Mouse (Mus musculus) erythroid progenitor cell, adult 5-6 weeks (primary cell): ENCODE measurements around the gene Patj. TPM values are rescaled to one million over a fixed set of nuclear protein-coding genes. Genes with fewer than 3 reads are reported as not detected.

Source experiments
- ATAC-seq: replicated peaks from 2 replicates; pipeline ENCODE4 v1.8.0; 2016; ENCODE audit warnings: moderate number of reproducible peaks, mild to moderate bottlenecking, moderate TSS enrichment, inconsistent platforms; ENCODE audit not compliant: poor library complexity, low FRiP score, severe bottlenecking
- total RNA-seq, 2 experiments: library from RNA; stranded (forward) in 1 of 2; stranded (reverse) in 1 of 2; fragments of 150-400 nt in 1 of 2; fragments of 186-747, 209-891 nt in 1 of 2; gene quantifications; 2 replicates each; pipeline versions ENCODE4 v1.2.3 to v1.2.4; 2015 to 2017; ENCODE audit warnings: low replicate concordance in 2 of 2

The Patj gene
- total RNA-seq, 2 experiments from 2014 or later: 4.2 TPM; not detected in 1

DNA sequence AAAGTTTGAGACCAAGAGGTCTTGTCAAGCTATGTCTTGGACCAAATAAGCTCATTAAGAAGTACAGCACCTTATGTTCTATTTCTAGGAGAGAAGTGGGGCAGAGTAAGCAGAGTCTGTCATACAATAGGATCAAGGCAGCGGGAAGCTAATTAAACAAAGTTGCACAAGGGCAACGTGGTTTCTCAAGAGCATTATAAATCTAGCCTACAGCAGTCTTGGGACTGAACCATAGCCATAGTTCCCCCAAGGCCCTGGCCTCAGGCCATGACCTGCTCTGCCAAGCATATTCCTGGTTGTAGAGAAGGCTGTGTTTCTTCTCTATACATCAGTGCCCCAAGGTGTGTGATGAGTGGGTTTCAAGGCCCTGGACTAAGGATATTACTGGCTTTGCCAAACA is 105.3 kb downstream of the Patj start:
- no peak for ATAC-seq

GRCm38 (mm10) chr4:98504743-98505142 is 109.2 kb downstream of the Patj start:
- no peak for ATAC-seq

- ATAC-seq: no peak
These were observed 113.1 kb downstream of the Patj start for GRCm38 (mm10) chr4:98508471-98509271.

GRCm38 (mm10) chr4:98509939-98510338 is 114.4 kb downstream of the Patj start:
- ATAC-seq: no peak

GRCm38 (mm10) chr4:98511296-98511695 is 115.7 kb downstream of the Patj start:
- ATAC-seq: 0 out of 2 replicates have a peak, but pooled peaks have one; percentile 19

- no peak for ATAC-seq
These were observed 116.6 kb downstream of the Patj start for GRCm38 (mm10) chr4:98511964-98512743.

GRCm38 (mm10) chr4:98520492-98520891 is 124.9 kb downstream of the Patj start:
- no peak for ATAC-seq

DNA sequence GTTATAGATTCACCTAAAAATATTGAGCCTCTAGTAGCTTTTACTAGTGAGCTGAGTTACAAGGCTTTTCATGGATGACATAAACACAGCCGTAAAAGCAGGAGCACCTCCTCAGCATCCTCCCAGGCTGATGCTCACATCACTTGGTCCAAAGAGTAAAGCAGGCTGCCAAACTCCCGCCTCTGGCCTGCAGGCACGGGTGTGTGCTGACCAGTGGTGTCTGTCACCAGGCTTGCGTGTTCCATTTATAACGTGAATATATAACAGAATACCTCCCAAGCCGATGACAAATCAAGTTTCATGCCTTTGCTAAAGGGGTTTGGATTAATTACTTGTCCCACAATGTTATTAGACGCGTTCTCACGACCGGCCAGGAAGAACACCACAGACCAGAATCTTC is 128.9 kb downstream of the Patj start:
- no peak for ATAC-seq

DNA sequence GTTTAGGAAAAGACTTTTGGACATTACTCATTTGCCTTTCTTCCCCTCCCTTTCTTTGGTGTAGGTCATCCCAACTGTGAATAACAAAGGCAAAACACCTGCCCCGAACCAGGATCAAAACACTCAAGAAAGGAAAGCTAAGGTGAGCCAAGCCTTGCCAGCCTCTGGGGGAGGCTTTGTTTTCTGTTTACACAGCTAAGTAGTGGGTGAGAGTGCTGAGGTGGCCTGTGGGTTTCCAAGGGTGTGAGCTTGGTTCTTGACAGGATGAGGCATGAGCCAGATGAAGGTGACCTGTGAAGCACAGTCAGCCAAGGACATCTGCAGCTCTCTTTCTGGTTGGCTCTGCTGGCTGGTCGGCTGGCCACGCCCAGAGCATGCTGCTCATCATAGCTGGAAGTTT is 139.9 kb downstream of the Patj start:
- no peak for ATAC-seq

GRCm38 (mm10) chr4:98541591-98541990 is 146.0 kb downstream of the Patj start:
- ATAC-seq: no peak

DNA sequence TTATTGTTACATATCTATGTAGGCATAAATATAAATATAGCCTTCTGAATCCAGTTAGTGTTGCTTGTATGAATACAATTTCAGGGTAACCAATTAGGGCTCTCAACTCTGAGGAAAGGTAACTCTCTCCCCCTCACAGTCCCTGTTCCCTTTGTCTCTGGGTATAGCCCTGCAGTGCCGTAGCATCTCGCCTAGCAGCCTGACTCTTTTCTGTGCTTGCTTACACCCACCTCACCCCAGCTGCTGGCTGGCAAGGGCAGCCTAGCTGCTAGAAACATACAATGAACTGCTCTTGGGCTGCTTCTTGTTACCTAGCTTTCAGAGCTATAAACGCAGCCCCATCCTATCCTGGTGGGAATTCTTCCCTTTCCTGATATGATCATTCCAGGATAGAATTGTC is 147.4 kb downstream of the Patj start:
- no peak for ATAC-seq

DNA sequence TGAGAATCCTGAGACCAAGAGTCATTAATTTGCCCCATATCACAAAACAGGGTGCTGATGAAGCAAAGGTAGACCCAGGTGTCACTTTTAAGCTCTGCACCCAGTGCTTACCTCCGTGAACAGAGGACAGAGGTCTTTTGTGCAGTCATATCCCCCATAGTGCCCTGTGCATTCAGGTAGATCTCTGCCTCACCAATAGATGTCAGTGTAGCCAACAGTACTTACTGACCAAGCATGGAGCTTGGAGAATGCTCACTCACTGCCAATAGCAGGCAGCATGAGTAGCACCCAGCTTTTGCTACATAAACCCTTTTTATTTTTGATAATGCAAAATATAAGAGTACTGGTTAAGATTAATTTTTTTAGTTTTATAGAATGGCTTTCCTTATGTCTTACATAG is 149.8 kb downstream of the Patj start:
- ATAC-seq: no peak

- no peak for ATAC-seq
These were observed 151.0 kb downstream of the Patj start for GRCm38 (mm10) chr4:98546456-98547176.

DNA sequence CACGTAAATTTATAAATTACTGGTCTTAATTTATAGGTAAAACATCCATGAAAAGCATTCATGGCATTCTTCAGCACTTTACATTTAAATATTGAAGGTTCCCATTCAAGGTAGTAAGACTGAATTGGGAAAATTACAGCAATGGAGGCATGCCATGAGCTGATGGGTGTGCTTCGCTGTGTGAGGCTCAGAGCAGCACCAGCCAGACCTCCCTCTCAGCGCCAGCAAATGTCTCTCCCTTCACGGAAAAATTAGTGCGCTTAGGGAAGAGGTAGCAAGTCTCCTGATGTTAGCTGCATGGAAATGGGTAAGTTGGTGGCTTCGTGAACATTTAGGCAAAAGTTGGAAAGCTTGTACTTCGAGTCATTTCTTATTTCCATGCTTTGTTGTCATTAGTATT is 153.9 kb downstream of the Patj start:
- no peak for ATAC-seq

- ATAC-seq: no peak
These were observed 154.5 kb downstream of the Patj start for GRCm38 (mm10) chr4:98550116-98550515.

DNA sequence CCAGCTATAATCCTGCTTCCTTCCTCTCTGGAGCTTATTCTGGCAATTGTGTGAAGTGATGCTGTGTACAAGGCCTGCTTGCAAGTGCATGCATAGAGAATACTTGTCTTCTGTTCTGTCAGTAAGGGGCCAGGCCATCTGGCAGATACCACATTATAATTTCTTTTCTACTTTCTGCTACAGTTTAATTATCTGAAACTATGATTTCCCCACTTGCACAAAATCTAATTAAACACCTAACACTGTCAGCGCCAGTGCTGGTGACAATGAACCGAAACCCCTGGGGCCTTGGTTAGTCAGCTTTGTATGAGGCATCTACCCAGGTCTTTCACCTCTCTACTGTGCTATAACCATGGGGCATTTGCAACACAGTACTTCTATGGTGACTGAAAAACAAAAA is 160.1 kb downstream of the Patj start:
- no peak for ATAC-seq

GRCm38 (mm10) chr4:98556449-98556848 is 160.9 kb downstream of the Patj start:
- no peak for ATAC-seq

DNA sequence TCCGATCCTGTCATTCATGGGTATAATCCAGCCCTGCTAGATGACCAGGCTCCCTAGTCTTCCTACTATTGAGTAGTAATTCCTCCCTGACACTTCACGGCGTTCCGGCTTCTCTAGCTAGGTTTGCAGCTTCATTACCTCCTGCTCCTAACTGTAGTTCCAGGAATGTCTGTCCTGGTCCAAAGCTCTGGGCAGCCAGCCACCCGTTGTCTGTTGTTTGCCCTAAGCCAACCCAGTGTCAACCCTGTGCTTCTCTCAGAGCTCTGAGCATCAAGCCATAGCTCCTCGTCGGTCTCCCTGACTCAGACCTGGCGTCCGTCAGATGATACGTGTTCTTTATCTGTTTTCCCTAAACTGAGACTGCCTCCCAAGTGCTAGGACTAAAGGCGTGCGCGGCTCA is 161.6 kb downstream of the Patj start:
- no peak for ATAC-seq

- no peak for ATAC-seq
These were observed 164.7 kb downstream of the Patj start for GRCm38 (mm10) chr4:98560196-98560830.

DNA sequence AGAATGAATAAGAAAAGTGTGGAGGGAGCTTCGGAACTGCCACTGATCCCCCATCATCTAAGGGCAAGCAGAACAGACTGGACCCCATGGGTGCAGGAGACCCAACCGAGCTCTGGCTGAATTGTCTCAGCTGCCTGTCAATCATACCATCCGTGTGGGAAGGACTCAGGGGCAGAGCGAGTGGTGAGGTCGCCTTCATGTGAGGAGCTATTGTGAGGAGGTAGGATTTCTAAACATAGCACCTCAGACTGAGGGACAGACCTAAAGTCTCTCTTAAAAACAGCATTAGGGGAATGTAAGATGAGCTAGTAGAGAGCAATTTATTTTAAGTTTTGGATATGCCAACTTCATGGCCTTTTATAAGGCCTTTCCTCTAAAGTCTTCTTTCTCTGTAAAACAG is 167.5 kb downstream of the Patj start:
- ATAC-seq: no peak
